Mouse (Mus musculus): ENCODE measurements around the gene Acr.

- TF ChIP-seq POLR2A (IDR thresholded peaks at IDR 0.05; ENCODE audit: low read depth, low read length) (no peak), CTCF (IDR thresholded peaks at IDR 0.05; ENCODE audit: extremely low read depth, insufficient read depth, insufficient read length, insufficient replicate concordance) (no peak)
Measured at GRCm38 (mm10) chr15:89548837-89549236, 19.3 kb upstream of the Acr start.

Data from spleen, adult 2 months (tissue).